Mouse (Mus musculus) midbrain, embryonic 14.5 days (tissue): ENCODE data around the gene Gm20683. TPM values are rescaled to one million over a fixed set of nuclear protein-coding genes. Genes with fewer than 3 reads are reported as not detected.

Source experiments
- ATAC-seq: fragments of 200-750 bp; cut with Nextera tagmentation; 2 replicates; pipeline ENCODE4 v1.8.0; 2017; ENCODE audit warnings: moderate number of reproducible peaks, moderate library complexity; ENCODE audit not compliant: low FRiP score, low TSS enrichment
- DNase-seq: peaks from one replicate; pipeline ENCODE4 v3.0.0-alpha.2; 2015
- H3K27ac ChIP-seq: fragments of 300-500 bp; sonication (generic); replicated peaks from 2 replicates; pipeline ENCODE4 v1.5.1; 2014; ENCODE audit warnings: mild to moderate bottlenecking, low read depth, low read length, moderate library complexity
- H3K27me3 ChIP-seq: fragments of 300-500 bp; sonication (generic); 2 replicates; pipeline ENCODE4 v1.6.1; 2014; ENCODE audit warnings: low read length, control low read depth, mixed read lengths; ENCODE audit not compliant: control insufficient read depth, insufficient read depth
- H3K36me3 ChIP-seq: fragments of 300-500 bp; sonication (generic); 2 replicates; pipeline ENCODE4 v1.6.1; 2014; ENCODE audit warnings: low read length, control low read depth; ENCODE audit not compliant: control insufficient read depth, insufficient read depth
- H3K4me1 ChIP-seq: fragments of 300-500 bp; sonication (generic); 2 replicates; pipeline ENCODE4 v1.6.1; 2014; ENCODE audit warnings: mild to moderate bottlenecking, antibody characterized with exemption, low read length, control low read depth; ENCODE audit not compliant: control insufficient read depth, insufficient read depth
- H3K4me2 ChIP-seq: fragments of 300-500 bp; sonication (generic); 2 replicates; pipeline ENCODE4 v1.6.1; 2014; ENCODE audit warnings: mild to moderate bottlenecking, low read length, moderate library complexity
- H3K4me3 ChIP-seq: fragments of 300-500 bp; sonication (generic); replicated peaks from 2 replicates; pipeline ENCODE4 v1.5.1; 2014; ENCODE audit warnings: low read depth, low read length
- H3K9ac ChIP-seq: fragments of 300-500 bp; sonication (generic); replicated peaks from 2 replicates; pipeline ENCODE4 v1.6.1; 2014; ENCODE audit warnings: mild to moderate bottlenecking, low read length, moderate library complexity
- H3K9me3 ChIP-seq: fragments of 300-500 bp; sonication (generic); 2 replicates; pipeline ENCODE4 v1.6.1; 2016; ENCODE audit warnings: low read length, control low read depth, mixed read lengths; ENCODE audit not compliant: control insufficient read depth
- WGBS: fragments of 180-500 bp; shearing (Covaris S2); extraction: QIAGEN DNeasy Blood & Tissue Kit; methylation state at CpG from one replicate; pipeline ENCODE4 v1.1.7; 2014; 5-methylcytosine and 5-hydroxymethylcytosine counted together
- polyA plus RNA-seq: library from polyadenylated mRNA; unstranded; fragments of >200 nt; fragmentation: Nextera tagmentation; extraction: Ambion mirVana; gene quantifications from 2 replicates; pipeline ENCODE4 v1.2.1, GENCODE M21; 2014

Gene Gm20683
- polyA plus RNA-seq, 1 experiment from 2014 or later: 8.0 TPM

DNA sequence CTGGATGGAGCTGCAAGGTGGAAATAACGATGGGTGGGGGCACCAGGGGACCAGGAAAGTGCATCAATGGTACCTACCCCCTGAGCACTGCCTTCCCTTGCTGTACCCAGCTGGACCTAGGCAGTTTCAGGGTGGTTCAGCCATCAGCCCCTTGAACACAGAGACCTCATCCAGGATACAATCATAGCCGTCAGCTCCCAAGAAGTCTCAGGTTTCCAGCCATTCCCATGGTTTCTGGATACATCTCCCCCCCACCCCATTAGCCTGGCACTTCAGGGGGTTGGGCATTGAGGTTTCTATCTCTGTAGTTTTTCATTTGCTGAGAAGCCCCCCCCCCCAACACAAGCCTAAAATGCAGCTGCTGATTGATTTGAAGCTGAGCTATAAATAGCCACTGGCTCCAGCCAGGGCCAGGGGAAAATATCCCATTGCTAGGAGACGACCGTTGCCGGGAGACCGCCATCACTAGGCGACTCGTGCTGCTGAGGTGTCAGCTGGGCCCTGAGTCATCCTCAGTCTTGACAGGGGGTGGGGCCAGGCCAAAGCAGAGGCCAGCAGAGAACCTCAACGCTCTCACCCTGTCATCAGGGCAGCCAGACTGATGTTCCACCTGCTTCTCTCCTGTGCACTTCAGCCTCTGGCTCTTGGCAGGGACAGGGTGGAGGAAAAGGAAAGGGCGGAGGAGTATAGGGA is 38.6 kb downstream of the Gm20683 start:
- no peaks in the 10 kb centered on the region for H3K36me3 ChIP-seq
- H3K4me1 ChIP-seq: peaks cover 24% of the 10 kb centered on the region
- H3K27ac ChIP-seq: peak overlapping the region; percentile 96
- ATAC-seq: peak; percentile 87
- H3K9ac ChIP-seq: peak overlapping the region; percentile 51
- WGBS: 6% methylated on average over 10 of the region's 10 CpGs
- no peaks in the 10 kb centered on the region for H3K27me3 ChIP-seq
- no peaks in the 10 kb centered on the region for H3K9me3 ChIP-seq
- peak overlapping the region; percentile 14 for H3K4me3 ChIP-seq
- H3K4me2 ChIP-seq: peak overlapping the region; percentile 49
- peak; percentile 90 for DNase-seq

DNA sequence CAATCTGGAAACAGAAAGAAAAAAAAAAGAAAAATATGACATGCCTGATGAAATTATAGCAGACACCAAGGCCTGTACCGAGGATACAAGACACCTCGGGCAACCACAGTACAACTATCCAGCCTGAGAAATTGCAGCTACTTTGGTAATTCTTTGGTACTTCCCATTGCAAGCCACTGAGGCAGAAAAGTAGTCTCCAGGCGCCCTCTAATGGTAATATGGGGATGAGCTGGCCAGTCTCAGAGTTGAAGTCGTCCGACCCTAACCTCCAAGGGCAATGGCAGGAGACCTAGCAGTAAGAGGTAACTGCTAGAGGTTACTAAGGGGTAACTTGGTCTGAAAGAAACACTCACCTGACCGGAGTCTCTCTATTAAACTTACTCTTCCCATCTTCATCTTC is 40.5 kb downstream of the Gm20683 start:
- ATAC-seq: no peak
- DNase-seq: peak; percentile 90
- no peak overlapping the region for H3K9ac ChIP-seq
- H3K27ac ChIP-seq: no peak overlapping the region
- H3K4me2 ChIP-seq: no peak overlapping the region
- no peaks in the 10 kb centered on the region for H3K27me3 ChIP-seq
- H3K4me3 ChIP-seq: no peak overlapping the region
- no peaks in the 10 kb centered on the region for H3K9me3 ChIP-seq
- 6% methylated on average over 6 of the region's 6 CpGs for WGBS
- no peaks in the 10 kb centered on the region for H3K36me3 ChIP-seq
- H3K4me1 ChIP-seq: peaks cover 31% of the 10 kb centered on the region

- 1% methylated on average over 35 of the region's 35 CpGs for WGBS
- DNase-seq (peak; percentile 90), ATAC-seq (peak; percentile 66)
- Histone ChIP-seq H3K36me3 (no peaks in the 10 kb centered on the region), H3K27me3 (no peaks in the 10 kb centered on the region), H3K9ac (peak within 1 kb of the TSS; percentile 44; the same call in 1 of the 2 replicates), H3K27ac (0 out of 2 replicates have a peak within 1 kb of the TSS, but pooled peaks have one; percentile 2), H3K4me2 (peak within 1 kb of the TSS; percentile 76), H3K9me3 (no peaks in the 10 kb centered on the region), H3K4me1 (peaks cover 37% of the 10 kb centered on the region), H3K4me3 (peak within 1 kb of the TSS; percentile 46)
Measured at GRCm38 (mm10) chr17:25796951-25797369, 44.6 kb downstream of the Gm20683 start, which contains the start of gene Metrn. Gene Metrn, minus strand, starts transcription at chr17:25797136.

- DNase-seq: no peak
- H3K27ac ChIP-seq: 0 out of 2 replicates have a peak overlapping the region, but pooled peaks have one; percentile 2
- peak overlapping the region; percentile 76 for H3K4me2 ChIP-seq
- peak overlapping the region; percentile 44; the same call in 1 of the 2 replicates for H3K9ac ChIP-seq
- H3K9me3 ChIP-seq: no peaks in the 10 kb centered on the region
- no peaks in the 10 kb centered on the region for H3K36me3 ChIP-seq
- H3K27me3 ChIP-seq: no peaks in the 10 kb centered on the region
- under 1% methylated on average over 37 of the region's 37 CpGs for WGBS
- H3K4me3 ChIP-seq: peak overlapping the region; percentile 46
- peaks cover 37% of the 10 kb centered on the region for H3K4me1 ChIP-seq
- no peak for ATAC-seq
Measured at GRCm38 (mm10) chr17:25796211-25796771, 45.3 kb downstream of the Gm20683 start.

- Histone ChIP-seq H3K4me2 (peak within 1 kb of the TSS; percentile 76), H3K4me1 (peaks cover 43% of the 10 kb centered on the region), H3K9ac (peak within 1 kb of the TSS; percentile 44; the same call in 1 of the 2 replicates), H3K27me3 (no peaks in the 10 kb centered on the region), H3K9me3 (no peaks in the 10 kb centered on the region), H3K27ac (0 out of 2 replicates have a peak within 1 kb of the TSS, but pooled peaks have one; percentile 2), H3K36me3 (no peaks in the 10 kb centered on the region), H3K4me3 (peak within 1 kb of the TSS; percentile 46)
- DNase-seq (no peak), ATAC-seq (no peak)
- WGBS: 3% methylated on average over 6 of the region's 6 CpGs
Measured at GRCm38 (mm10) chr17:25795609-25796092, 45.9 kb downstream of the Gm20683 start, which contains the start of gene AC134908.4. Gene AC134908.4, minus strand, starts transcription at chr17:25795659.

DNA sequence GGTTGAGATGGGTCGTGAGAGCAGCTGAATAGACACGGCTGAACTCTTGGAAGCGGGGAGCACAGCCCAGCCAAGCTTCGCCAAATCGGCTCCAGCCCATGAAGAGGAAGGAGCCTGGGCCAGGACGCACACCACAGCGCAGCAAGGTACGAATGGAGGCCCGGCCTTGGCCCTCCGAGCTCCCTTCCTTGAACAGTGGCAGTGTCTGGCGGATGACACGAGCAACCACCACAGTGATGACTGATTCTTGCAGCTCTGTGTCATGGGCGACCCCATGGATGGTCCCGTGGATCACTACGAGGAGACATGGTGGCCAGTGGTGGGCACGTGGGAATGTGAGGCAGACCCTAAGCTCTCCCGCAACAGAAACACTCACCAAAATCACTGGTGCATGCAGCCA is 46.6 kb downstream of the Gm20683 start:
- WGBS: 37% methylated on average over 17 of the region's 17 CpGs
- DNase-seq (no peak), ATAC-seq (no peak)
- Histone ChIP-seq H3K9me3 (no peaks in the 10 kb centered on the region), H3K4me1 (peaks cover 46% of the 10 kb centered on the region), H3K4me3 (peak overlapping the region; percentile 46), H3K36me3 (0 out of 2 replicates have a peak, but pooled peaks cover under 1% of the 10 kb centered on the region), H3K27ac (no peak overlapping the region), H3K27me3 (no peaks in the 10 kb centered on the region), H3K4me2 (peak overlapping the region; percentile 76), H3K9ac (no peak overlapping the region; the same call in 1 of the 2 replicates)

GRCm38 (mm10) chr17:25794197-25794596 is 47.4 kb downstream of the Gm20683 start:
- peak; percentile 54 for DNase-seq
- no peak overlapping the region for H3K4me3 ChIP-seq
- H3K9me3 ChIP-seq: no peaks in the 10 kb centered on the region
- no peaks in the 10 kb centered on the region for H3K27me3 ChIP-seq
- peaks cover 46% of the 10 kb centered on the region for H3K4me1 ChIP-seq
- no peak for ATAC-seq
- H3K27ac ChIP-seq: peak overlapping the region; percentile 55; the same call in 1 of the 2 replicates
- no peak overlapping the region for H3K9ac ChIP-seq
- H3K36me3 ChIP-seq: peaks cover 8% of the 10 kb centered on the region
- H3K4me2 ChIP-seq: peak overlapping the region; percentile 76
- WGBS: 8% methylated on average over 13 of the region's 13 CpGs

- peaks cover 13% of the 10 kb centered on the region for H3K36me3 ChIP-seq
- peaks cover 46% of the 10 kb centered on the region for H3K4me1 ChIP-seq
- H3K4me2 ChIP-seq: peak within 1 kb of the TSS; percentile 91
- WGBS: under 1% methylated on average over 14 of the region's 14 CpGs
- no peaks in the 10 kb centered on the region for H3K9me3 ChIP-seq
- no peaks in the 10 kb centered on the region for H3K27me3 ChIP-seq
- peak within 1 kb of the TSS; percentile 91 for H3K27ac ChIP-seq
- peak; percentile 73 for DNase-seq
- peak within 1 kb of the TSS; percentile 76 for H3K9ac ChIP-seq
- peak within 1 kb of the TSS; percentile 73 for H3K4me3 ChIP-seq
- ATAC-seq: peak; percentile 24; the same call in 1 of the 2 replicates
Measured at GRCm38 (mm10) chr17:25792615-25793014, 48.9 kb downstream of the Gm20683 start, which contains the start of gene Fam173a. Gene Fam173a, minus strand, starts transcription at chr17:25792901.
